17 mouse cellular contexts compared by ENCODE assay signal in the genomic region with DNA sequence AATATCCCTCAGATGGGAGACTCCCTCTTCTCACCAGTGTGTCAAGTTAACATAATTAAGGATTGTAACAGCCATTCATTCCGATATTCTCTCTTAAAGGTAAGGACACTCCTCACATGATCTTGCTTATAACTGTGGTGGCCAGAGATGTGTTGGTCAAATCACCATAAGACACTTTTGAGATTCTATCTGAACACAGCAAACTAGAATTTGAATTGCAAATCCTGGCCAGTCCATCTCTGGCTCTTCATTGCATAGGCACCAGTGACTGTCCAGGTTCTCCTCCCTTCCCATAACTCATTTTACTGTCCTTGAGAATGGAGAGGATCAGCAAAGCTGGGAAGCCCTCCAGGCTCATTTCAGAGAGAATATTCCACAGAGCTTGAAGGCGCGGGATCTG. TPM values are rescaled to one million over a fixed set of nuclear protein-coding genes. Genes with fewer than 3 reads are reported as not detected.
"Had no signal": no experiment of that assay in that cellular context is flagged by ENCODE, and none has a peak within 500 bp of the region (broad histone marks: within the 10 kb centered on the region; RNA-seq: fewer than 3 reads in every experiment).

A gene (plus strand): TSS at position 301 of the 400 bp plus-strand sequence.

- DNase-seq: left cerebral cortex, postnatal 4 days; liver; liver, embryonic 13.5 days; liver, postnatal 0 days; lung, adult 18-20 months; lung, adult 2 months; lung, embryonic 14.5 days; lung, postnatal 10 days; lung, postnatal 14 days; lung, postnatal 36 days; lung, postnatal 4 days; midbrain, embryonic 14.5 days had no signal

RNA-seq across cellular contexts. Expression of the gene that starts here (rescaled TPM):
- total RNA-seq: liver, adult 2 months; megakaryocyte progenitor cell, adult 5-6 weeks; megakaryocyte, adult 5-6 weeks; megakaryocyte-erythroid progenitor cell, adult 5-6 weeks; monocyte, adult 5-6 weeks had no signal
